Mouse (Mus musculus) cerebellum, postnatal 36 days (tissue): Measurements from ENCODE around the gene Pi16.
A peak's percentile ranks its signal among the peaks of the same experiment; 100 is the strongest.
"Not testable (repeated sequence)": the region's sequence is repeated elsewhere in the genome, so short reads cannot be mapped to it uniquely, and the experiment has no call there.

ENCODE experiments used
- DNase-seq, 2 experiments: peaks; one replicate each; pipeline ENCODE4 v3.0.0; 2021 to 2022; ENCODE audit warnings: mixed read lengths in 2 of 2

The Pi16 gene

DNA sequence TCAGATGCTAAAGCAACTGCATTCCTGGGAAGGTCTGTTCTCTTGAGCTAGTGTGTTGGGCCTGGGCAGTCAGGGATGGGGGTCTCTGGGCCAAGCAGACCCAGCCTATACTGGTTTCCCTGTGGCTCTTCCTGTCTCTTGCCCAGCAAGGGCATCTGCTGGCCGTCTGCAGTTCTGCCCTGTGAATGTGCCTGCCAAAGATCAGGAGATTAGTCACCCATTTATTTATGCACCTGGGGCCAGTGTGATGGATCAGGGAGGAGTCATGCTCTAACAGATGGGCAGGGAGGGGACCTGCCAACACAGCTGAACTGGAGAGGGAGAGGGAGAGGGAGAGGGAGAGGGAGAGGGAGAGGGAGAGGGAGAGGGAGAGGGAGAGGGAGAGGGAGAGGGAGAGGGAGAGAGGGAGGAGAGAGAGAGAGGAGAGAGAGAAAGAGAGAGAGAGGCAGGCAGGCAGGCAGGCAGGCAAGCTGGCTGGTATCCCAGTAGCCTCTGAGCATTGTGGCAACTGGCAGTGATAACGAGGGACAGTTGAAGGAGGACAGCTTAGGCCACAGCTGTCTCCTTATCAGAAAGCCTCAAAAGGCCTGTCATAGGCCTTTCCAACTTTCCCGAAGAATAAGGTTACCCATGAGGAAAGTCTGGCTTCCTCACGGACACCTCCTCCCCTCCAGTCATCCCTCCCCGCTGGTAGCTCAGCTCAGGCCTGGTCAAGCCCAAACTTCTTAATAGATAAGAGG is 13.4 kb downstream of the Pi16 start:
- peak; percentile 68 to 71 for DNase-seq

DNA sequence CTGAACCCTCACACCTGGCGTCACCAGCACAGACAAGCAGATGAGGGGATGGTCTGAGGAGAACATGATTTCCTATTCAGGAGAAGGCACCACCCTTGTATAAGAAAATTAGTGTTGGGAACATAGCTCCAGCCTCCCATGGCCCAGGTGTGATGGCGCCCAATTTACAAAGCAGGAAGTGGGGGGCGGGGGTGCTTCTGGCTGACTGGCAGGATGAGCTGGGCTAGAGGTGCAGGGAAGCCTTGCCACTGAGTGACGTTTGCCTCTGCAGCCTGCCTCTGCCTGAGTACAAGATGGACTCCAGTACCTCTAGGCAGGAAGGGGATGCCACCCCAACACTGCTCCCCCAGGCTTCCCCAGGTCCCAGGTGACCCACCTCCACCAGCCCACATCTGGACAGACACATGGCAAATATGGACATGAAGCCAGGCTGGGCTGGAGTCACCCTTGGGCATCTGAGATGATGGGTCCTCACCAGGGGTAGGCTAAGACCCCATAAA is 14.8 kb downstream of the Pi16 start:
- no peak for DNase-seq

DNA sequence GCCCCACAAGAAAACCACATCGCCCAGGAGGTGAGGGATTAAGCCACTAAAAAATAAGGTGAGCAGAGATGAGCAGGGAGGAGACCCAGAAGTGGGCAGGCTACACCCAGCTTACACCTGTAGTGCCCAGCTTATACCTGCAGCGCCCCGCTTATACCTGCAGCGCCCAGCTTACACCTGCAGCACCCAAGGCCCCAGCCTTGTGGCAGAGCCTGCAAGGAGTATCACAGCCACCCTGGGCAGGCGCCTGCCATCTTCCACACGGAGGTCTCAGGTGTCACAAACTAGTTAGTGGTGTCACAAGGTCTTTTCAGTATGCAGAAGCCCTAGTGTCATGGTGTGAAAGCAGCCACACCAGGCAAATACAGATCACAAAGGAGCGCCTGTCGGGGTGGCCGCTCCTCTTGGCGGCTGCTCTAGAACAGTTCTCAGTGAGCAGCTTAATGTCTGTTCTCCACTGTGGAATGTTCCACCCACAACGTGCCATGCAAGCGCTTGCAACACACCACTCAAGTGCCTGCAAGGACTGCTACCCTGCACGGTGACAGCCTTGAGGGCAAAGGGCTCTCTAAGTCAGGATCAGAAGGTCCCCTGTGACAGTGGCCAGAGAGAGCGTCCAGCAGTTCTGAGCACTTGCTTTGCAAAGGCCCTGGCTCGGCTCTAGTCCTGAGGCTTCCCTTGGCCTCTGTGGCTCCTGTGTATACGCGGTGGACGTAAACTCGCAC is 18.9 kb downstream of the Pi16 start:
- DNase-seq = peak in 1 of 2 experiments; percentile 2

DNA sequence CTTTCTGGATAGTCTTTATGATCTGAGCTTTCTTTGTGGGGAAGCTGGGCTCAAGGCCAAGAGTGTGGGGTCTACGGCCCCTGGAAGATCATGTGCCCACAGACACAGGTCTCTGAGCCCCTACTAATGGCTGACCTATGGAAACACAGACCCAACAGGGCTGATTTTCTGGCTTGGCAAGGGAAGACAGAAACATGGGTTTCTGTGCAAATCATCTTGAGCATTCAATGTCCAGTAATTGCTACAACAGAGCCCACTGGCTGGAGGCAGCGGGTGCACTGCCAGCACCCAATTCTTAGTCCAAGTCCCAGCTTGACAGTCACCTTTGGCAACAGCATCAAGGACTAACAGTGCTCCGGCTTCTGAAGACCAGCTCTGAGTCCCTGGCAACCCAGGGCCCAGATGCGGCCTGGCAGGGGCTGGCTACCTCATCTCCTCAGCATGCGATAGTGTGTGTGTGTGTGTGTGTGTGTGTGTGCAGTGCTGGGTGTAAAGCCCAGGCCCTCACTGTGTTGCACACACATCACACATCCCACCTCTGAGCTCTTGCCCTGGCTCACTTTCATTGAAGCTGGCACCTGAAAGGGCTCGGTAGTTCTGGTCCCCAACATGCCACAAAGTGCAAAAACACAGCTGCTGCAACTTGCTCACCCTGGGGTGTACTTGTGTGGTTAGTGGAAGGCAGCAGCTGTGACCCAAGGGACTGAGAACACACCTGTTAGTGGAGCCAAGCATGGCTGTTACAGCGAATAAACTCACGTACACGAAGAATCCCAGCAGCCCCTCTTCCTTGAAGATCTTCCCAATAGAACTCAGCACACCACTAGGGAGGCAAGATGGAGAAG is 20.7 kb downstream of the Pi16 start:
- peak in 1 of 2 experiments; percentile 1 for DNase-seq

- DNase-seq = peak in 1 of 2 experiments; percentile 38
Observed at GRCm38 (mm10) chr17:29339170-29339768, 21.8 kb downstream of the Pi16 start.

DNA sequence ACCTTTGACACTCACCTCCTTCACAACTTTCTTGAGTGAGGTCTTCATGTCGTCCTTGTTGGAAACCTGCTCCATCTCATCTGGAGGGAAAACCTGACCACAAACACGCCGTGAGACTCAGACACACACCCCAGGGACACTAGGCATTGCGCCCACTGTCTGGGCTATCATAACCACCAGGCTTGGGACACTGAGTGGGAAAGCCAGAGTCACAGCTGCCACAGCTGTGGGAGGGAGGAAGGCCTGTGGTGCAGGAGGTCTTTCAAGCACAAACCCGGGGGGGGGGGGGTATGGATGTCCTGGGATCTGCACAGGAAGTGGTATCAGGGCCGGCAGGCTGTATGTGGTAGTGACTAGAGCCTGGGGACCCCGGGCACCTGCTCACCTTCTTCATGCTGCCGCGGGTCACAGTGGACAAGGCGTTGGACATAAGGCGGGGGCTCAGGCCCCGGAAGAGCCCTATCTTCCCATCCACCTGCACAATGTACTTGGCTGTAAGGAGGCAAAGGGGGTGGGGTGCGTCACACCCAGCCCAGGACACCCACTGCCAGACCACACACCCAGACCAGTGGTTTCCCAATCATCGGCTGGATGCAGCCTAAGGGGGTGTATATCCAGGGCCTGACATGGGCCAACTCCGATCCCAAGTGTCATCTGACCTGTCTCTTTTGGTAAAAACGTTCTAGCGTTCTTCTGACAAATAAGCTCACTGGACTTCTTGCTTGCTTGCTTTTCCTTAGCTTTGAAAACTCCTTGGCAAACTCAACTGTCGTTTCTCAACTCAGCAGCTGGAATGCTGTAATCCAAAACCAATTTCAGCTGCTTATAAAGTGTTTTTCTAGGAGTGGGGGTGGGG is 23.2 kb downstream of the Pi16 start:
- DNase-seq = no peak

GRCm38 (mm10) chr17:29341591-29342003 is 24.1 kb downstream of the Pi16 start:
- no peak for DNase-seq

GRCm38 (mm10) chr17:29342010-29342910 is 24.8 kb downstream of the Pi16 start:
- DNase-seq = no peak

DNA sequence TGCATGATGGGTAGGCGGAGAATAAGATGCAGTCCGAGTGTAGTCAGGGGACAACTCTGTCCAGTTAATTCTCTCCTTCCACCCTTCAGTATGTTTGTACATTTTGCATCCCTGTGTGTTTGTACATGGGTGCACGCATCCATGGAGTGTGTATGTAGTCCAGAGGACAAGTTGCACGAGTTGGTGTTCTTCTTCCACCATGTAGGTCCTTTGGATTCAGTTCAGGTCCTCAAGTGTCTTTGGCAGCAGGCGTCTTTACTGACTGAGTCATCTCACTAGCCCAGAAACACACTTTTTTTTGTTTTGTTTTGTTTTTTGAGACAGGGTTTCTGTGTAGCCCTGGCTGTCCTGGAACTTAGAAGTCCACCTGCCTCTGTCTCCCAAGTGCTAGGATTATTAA is 25.8 kb downstream of the Pi16 start:
- no peak for DNase-seq

DNA sequence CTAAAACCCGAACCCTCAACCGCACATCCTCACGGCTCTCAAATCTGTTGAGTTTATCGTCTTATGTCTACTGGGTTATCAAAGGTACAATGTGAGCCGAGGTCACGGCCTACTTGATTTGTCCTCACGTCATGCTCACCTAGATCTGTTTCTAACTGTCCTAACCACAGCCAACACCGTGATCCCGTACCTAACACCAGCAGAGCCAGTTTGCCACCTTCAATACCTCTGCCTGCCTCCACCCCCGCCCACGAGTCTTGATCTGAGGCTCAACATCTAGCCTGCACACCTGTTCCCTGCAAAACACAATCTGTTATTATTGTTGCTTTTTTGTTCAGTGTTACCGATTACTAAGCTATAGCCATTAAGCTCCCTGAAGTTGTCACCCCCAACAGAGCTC is 27.8 kb downstream of the Pi16 start:
- no peak for DNase-seq

- peak in 1 of 2 experiments; percentile 40 for DNase-seq
Observed at GRCm38 (mm10) chr17:29346496-29347125, 29.1 kb downstream of the Pi16 start.

GRCm38 (mm10) chr17:29347126-29347644 is 29.7 kb downstream of the Pi16 start:
- peak in 1 of 2 experiments; percentile 45 for DNase-seq

DNA sequence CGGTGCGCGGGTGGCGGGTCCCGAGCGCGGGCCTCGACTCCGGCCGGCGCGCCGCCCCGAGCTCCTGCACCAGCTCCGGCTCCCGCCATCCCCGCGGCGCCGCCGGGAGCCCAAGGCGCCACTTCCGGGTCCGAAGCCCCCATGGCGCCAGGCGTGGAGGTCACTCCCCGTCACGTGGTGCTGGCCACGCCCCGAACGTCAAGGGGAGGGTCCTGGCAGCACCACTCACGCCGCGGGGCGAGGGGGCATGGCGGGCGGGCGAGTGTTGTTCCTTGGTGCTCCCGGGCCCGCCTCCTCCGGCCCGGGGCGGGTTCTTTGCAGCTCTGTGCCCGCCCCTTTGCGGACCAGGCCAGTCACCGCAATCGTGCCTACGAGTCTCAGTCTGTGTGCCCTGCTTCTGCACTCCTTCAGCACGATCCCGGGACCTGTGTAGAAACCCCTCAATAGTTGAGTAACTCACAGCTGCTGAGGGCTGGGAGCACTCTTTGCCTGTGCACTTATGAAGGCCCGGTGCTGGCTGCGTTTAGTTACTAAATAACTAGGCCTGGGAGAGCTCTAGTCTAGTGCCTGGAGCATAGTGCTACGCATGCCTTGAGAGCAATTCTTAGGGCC is 30.3 kb downstream of the Pi16 start, which contains the start of gene Mtch1:
TSS of gene Mtch1 (minus strand) at position 290 of the 612 bp plus-strand sequence.
- DNase-seq = peak; percentile 95 to 98

DNA sequence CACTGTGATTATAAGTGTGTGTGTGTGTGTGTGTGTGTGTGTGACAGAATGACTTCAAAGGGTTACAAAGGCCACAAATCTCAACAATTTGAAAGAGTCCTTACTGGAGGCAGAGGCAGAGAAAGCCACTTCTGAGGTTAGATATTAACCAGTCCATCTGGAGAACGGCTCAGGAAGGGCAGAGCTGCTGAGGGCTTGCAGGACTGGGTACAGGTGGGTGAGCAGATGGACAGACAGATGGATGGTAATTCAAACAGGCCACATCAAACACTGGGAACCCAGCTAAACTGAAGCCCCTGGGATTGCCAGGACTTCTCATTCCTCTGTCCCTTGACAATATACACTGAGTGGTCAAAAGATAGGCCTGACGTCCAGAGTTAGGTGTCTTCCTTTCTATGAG is 31.5 kb downstream of the Pi16 start:
- peak in 1 of 2 experiments; percentile 34 for DNase-seq

DNA sequence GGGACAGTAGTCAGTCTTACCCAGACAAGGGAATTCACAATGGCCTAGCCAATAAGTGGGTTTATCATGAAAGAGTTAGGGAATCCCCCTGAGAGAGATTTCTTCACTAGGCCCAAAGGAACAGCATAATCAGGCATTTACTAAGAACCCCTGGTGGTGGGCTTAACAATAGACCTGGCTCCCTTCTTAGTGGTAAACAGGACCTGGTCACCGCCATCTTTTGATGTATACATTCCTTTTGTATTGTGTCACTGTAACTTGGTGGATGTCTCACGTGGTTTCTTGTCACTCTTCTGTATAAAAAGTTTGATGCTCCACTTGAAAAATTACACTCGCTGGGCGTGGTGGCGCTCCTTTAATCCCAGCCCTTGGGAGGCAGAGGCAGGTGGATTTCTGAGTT is 33.6 kb downstream of the Pi16 start:
- not testable (repeated sequence) for DNase-seq

DNA sequence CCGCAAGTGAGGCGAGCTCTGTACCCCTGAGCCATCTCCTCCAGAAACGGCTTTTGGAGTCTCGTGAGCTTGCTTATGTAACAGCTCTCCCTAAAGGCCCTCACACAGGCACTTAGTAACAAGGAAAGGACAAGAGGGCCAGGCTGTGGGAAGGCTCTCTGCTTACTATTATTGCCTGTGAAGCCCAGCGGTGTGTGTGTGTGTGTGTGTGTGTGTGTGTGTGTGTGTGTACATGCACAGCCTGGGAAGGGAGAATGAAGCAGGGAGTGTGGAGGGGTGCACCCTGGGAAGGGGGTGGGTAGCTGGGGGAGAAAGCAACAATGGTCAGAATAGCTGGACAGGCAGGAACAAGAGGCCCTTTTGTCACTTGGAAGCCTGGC is 38.0 kb downstream of the Pi16 start:
- DNase-seq = no peak

- DNase-seq = peak in 1 of 2 experiments; percentile 41
Observed at GRCm38 (mm10) chr17:29355841-29356478, 38.5 kb downstream of the Pi16 start.

DNA sequence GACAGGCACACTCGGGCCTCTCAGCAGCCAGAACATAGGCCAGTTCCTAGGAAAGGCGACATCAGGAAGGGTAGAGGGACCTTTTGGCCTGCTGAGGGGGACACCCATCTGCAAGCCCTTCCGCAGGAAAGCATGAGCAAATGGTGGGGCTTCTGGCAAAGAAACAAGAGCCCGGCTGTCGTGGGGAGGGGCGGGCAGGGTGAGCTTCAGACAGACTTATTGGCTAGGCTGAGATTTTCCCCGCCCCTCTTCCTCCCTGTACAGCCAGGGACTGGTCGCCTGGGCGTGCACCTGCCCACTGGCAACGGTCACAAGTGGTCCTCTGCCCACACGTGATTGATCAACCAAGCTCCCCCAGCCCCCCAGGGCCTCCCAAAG is 39.0 kb downstream of the Pi16 start:
- DNase-seq = peak in 1 of 2 experiments; percentile 31

GRCm38 (mm10) chr17:29356882-29357281 is 39.4 kb downstream of the Pi16 start:
- DNase-seq = no peak
